Mouse (Mus musculus) liver, postnatal 0 days (tissue): ENCODE data around the gene Srcin1.

Experiments used
- CTCF ChIP-seq: sonication (generic); IDR thresholded peaks from 2 replicates; pipeline ENCODE4 v1.5.1; 2016; ENCODE audit warnings: antibody characterized with exemption, low read depth
- EP300 ChIP-seq: IDR thresholded peaks from 2 replicates; pipeline ENCODE4 v1.6.1; 2016; ENCODE audit warnings: antibody characterized with exemption, low read depth, mild to moderate bottlenecking

DNA sequence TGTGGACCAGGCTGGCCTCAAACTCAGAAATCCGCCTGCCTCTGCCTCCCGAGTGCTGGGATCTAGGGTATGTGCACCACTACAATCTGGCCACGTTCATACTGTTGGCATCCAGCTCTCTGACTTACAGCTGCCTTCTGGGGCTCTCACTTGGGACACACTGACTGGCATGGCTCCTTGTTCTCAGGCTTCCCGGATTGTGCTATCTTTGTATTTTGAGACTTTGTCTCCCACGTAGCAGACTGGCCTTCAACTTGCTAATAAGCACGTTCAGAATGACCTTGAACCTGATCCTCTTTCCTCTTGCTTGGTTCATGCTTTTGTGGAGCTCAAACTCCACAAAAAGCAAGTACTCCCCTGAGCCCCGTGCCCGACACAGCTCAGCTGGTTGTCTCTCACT, 90.3 kb downstream of the Srcin1 start:
- TF ChIP-seq CTCF (no peak), EP300 (no peak)
